Mouse (Mus musculus) urinary bladder, postnatal 25 days (tissue): Measurements from ENCODE around the gene Efna1.
A peak's percentile ranks its signal among the peaks of the same experiment; 100 is the strongest.

Source experiments
- DNase-seq: peaks from one replicate; pipeline ENCODE4 v3.0.0; 2022; ENCODE audit warnings: low spot score

The Efna1 gene

GRCm38 (mm10) chr3:89280606-89281511 lies at the start of gene Efna1:
Gene Efna1 (minus strand): TSS chr3:89281142.
- DNase-seq = peak; percentile 33

- DNase-seq = no peak
These were observed 49.4 kb upstream of the Efna1 start for GRCm38 (mm10) chr3:89330346-89330745.

GRCm38 (mm10) chr3:89328623-89329022 lies 47.7 kb upstream of the Efna1 start:
- no peak for DNase-seq

- no peak for DNase-seq
These were observed 46.5 kb upstream of the Efna1 start for GRCm38 (mm10) chr3:89327371-89327870.

DNA sequence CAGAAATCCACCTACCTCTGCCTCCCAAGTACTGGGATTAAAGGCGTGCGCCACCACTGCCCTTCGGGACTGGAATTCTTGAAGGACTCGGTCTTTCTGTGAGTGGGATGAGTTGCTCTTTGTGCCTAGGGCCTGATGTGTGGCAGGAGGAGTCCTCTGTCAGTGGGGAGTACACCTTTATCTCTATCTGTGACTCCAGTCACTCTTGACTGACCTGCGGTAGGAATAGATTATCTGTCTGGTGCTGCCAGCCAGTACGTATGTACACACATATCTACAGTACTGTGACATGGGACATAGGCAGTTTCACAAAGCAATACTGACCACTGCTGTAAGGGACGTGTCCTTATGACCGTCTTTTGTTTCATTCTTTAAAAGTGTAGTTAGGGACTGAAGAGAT lies 44.9 kb upstream of the Efna1 start:
- DNase-seq = no peak

DNA sequence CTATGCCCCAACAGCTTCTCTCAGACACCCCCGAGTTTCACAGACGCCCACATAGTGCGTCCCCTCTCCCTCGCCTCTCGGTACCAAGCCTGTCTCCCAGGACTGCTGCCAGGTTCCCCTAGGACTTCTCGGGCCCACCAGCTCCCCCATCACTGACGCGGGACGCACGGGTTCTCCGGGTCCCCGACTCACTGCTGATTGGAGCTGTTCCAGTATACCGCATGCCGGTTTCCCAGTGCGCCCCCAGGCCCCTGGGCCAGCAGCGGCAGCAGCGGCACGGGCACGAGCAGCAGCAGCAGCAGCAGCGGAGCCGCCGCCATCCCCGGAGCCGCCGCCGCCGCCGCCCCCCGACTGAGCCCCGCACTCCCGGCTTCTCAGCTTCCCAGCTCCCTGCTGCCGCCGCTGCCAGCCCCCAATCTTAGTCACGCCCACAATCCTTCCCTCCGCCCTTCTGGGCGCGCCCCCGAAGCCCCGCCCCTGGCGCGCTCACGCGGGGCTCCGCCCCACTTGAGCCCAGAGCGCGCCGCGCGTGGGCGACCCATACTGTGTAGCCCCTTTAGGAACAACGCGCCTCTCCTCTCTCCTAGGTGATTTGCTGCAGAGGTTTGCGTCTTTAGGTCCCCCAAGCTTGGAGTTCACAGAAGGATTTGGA lies 41.7 kb upstream of the Efna1 start, which contains the start of gene Efna3:
Efna3 (minus strand) TSS at position 452 of the 652 bp plus-strand sequence.
- DNase-seq = peak; percentile 66

DNA sequence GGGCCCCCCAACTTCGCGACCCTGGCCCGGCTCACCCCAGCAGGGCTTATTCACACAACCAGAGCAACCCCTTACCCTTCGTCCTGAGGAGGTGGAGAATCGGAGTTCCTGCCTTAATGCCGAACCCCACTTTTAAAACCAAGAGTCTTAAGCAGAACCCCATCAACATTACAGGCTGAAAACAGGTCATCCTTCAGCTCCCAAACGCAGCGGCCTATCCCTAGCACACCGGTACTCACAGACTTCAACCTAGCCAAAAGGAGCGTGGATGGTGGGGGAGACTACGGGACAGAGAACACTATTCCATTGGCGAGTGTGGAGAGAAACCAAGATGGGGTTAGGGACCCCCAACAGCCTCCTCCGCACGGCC lies 41.2 kb upstream of the Efna1 start:
- DNase-seq = no peak

- DNase-seq = no peak
These were observed 40.5 kb upstream of the Efna1 start for GRCm38 (mm10) chr3:89321183-89322130.

GRCm38 (mm10) chr3:89320581-89321182 lies 39.7 kb upstream of the Efna1 start:
- no peak for DNase-seq

DNA sequence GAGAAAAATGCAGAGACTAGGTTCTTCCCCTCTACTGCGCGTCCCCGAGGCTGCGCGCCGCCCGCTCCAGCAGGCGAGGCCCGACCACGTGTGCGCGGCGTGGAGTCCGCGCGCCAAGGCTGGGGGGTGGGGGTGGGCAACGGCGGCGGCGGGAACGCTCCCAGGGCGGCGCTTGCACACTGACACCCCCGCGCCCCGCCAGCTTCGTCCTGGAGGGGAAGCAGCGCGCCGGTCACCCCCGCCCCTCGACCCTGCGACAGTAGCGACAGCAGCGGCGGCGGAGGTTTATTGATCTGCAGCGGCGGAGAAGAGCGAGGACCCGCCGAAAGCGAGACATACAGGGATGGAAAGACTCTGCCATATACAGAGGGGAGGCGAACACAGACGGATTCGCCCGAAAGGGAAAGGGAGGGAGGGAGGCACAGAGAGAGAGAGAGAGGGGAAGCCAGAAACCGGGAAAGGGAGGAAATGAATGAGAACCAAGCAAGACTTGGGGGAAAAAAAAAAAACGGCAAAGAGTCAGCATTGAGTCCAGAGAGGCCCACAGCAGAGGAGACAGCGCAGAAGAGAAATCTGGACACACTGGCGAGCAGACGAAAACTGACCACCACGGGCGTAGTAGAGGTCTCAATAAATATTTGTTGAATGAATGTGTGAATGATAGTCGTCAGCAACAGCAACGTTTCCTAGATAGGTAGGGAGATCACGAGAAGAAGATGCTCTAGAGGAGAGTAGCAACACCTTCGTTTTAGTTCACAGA lies 38.8 kb upstream of the Efna1 start:
- DNase-seq = no peak

DNA sequence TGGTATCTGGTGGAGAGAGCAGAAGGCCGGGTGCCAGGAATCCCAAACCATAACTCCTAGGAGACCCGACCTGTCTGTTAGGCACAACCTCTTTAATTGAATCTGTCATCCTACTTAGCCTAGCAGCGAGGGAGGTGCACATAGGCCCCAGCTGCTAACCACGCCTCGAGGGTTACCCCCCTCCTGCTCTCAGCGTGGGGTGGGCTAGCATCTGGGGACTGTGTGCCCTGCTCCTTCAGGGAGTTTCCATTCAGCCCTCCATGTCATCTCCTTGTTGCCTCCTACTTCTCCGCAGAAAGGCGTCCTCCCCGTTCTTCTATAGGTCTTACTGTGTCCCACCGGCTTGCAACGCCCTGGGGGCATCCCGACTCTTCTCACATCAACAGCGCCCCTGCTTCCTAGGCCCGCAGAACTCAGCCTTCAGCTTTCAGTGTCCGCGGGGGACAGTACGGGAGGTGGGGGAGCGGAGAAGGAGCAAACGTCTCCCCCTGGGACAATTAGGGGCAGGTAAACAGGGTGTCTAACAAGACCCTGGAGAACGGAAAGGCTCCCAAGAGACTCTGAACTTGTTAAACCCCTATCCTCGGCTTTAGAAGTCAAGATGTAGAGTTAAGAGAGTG lies 38.1 kb upstream of the Efna1 start:
- no peak for DNase-seq

GRCm38 (mm10) chr3:89318316-89318715 lies 37.4 kb upstream of the Efna1 start:
- no peak for DNase-seq

DNA sequence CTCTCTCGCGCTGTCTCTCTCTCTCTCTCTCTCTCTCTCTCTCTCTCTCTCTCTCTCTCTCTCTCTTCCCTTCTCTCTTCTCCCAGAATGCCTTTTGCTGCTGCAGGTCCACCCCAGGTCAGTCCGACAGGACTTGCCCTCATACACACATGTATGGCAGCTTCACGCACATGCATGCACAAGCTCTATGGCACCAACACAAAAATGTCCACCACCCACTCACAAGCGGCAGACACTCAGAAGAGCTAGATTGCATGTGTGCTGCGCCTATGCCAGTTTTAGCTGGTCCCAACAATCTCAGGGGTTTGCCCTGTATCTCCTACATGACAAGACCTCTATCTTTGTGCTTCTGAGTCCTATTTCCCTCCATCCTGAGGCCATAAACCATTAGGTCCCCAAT lies 36.3 kb upstream of the Efna1 start:
- no peak for DNase-seq

- peak; percentile 76 for DNase-seq
These were observed 35.9 kb upstream of the Efna1 start for GRCm38 (mm10) chr3:89316833-89317232.

DNA sequence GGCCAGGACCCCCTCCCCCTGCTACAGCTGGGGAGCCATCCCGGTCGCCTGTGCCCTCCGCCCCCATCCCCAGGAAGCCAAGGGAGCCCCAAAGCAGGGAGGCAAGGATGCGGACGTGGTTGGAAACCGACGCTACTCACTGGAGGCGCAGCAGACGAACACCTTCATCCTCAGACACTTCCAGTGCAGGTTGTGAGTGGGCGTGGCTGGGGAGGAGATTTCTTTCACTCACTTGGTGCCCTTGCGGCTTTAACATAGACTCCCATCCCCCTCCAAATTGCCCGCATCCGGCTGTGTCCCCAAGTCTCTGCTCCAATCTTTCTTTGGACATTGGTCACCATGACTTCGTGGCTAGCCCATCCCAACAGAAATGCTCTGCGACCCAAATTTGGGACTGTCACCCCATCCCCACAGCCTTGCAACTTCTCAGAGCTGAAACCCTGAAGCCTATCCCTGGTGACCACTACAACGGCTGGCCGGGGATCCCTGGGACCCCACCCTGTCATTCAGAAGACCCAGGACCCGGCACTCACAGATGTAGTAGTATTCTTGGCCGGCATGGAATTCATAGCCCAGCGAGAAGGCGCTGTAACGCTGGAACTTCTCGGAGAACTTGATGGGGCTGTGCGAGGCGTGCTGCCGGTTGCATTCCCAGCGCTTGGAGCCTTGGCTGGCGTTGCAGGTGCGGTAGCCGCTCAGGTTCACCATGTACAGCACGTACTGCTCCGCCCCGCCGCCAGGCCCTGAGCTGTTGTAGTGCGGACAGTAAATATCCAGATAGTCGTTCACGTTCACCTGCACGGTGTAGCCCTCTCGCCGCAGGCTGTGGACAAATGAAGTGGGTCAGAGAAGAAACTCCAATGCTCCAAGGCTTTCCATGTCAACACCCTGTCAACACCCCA lies 35.2 kb upstream of the Efna1 start:
- DNase-seq = no peak

- DNase-seq = peak; percentile 70
These were observed 34.4 kb upstream of the Efna1 start for GRCm38 (mm10) chr3:89315195-89315929.

GRCm38 (mm10) chr3:89314791-89315190 lies 33.8 kb upstream of the Efna1 start:
- no peak for DNase-seq

DNA sequence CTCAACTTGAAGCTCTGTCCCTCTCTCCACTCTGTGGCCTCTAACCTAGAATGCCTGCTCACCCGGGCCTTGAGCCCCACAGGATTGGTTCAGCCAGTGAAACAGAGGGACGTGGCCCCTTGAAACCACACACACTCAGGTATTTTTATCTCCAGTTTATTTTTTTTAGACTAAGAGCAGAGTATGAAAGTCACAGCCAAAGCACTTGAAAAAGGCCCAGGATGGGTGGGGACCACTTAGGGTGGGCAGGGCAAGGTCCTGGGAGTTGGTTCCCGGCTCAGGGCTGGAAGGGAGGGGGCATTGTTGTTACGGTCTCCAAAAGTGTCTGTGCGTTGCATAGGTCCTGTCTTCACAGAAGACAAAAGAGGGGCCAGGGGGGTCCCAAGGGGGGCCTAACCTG lies 33.4 kb upstream of the Efna1 start:
- DNase-seq = no peak

DNA sequence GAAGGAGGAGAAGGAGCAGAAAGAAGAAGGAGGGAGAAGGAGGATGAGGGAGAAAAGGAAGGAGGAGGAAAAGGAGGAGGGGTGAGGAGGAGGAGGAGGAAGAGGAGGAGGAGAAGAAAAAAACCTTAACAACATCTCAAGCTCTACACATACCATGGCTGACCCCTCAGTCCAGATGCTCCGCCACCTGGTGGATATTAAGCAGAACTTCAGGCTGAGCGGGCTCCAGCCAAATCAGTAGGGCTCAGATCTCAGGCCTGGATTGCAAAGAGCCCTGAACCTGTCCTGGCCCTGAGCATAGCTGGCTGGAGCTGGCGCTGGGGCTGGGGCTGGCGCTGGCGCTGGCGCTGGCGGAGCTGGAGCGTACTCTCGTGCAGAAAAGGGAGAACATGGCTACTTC lies 27.1 kb upstream of the Efna1 start:
- DNase-seq = peak; percentile 44
